Mouse (Mus musculus): ENCODE measurements at regions not wholly inside any gene's neighbourhood (a gene's known extent, or its start where the extent isn't known, plus 50 kb on each side); places are given as distances from the start of the nearest gene placed in this dataset.

GRCm38 (mm10) chr1:137865030-137865429, 310.5 kb downstream of the Ptprc start:
- no peak for DNase-seq (ENCODE audit: low spot score in 2 of 2)

GRCm38 (mm10) chr1:137863506-137863905, 312.0 kb downstream of the Ptprc start:
- no peak for DNase-seq (ENCODE audit: low spot score in 2 of 2)

GRCm38 (mm10) chr1:137852262-137852661, 323.2 kb downstream of the Ptprc start:
- no peak for DNase-seq (ENCODE audit: low spot score in 2 of 2)

GRCm38 (mm10) chr1:137847311-137847923, 328.1 kb downstream of the Ptprc start:
- peak in 1 of 2 experiments; percentile 7 for DNase-seq (ENCODE audit: low spot score in 2 of 2)

GRCm38 (mm10) chr1:137846857-137847256, 328.7 kb downstream of the Ptprc start:
- DNase-seq (ENCODE audit: low spot score in 2 of 2): no peak

GRCm38 (mm10) chr1:137840531-137840930, 335.0 kb downstream of the Ptprc start:
- no peak for DNase-seq (ENCODE audit: low spot score in 2 of 2)

GRCm38 (mm10) chr1:137839703-137840102, 335.8 kb downstream of the Ptprc start:
- DNase-seq (ENCODE audit: low spot score in 2 of 2): no peak

GRCm38 (mm10) chr1:137839263-137839662, 336.2 kb downstream of the Ptprc start:
- DNase-seq (ENCODE audit: low spot score in 2 of 2): no peak

- DNase-seq (ENCODE audit: low spot score in 2 of 2): no peak
These were observed 337.2 kb downstream of the Ptprc start for GRCm38 (mm10) chr1:137838357-137838756.

GRCm38 (mm10) chr1:137833535-137833934, 342.0 kb downstream of the Ptprc start:
- DNase-seq (ENCODE audit: low spot score in 2 of 2): no peak

GRCm38 (mm10) chr1:137831284-137831683, 344.2 kb downstream of the Ptprc start:
- no peak for DNase-seq (ENCODE audit: low spot score in 2 of 2)

GRCm38 (mm10) chr1:137827379-137827778, 348.1 kb downstream of the Ptprc start:
- DNase-seq (ENCODE audit: low spot score in 2 of 2): no peak

GRCm38 (mm10) chr1:137815401-137815888, 360.1 kb downstream of the Ptprc start:
- no peak for DNase-seq (ENCODE audit: low spot score in 2 of 2)

GRCm38 (mm10) chr1:137814556-137814955, 361.0 kb downstream of the Ptprc start:
- no peak for DNase-seq (ENCODE audit: low spot score in 2 of 2)

- no peak for DNase-seq (ENCODE audit: low spot score in 2 of 2)
These were observed 361.8 kb downstream of the Ptprc start for GRCm38 (mm10) chr1:137813716-137814115.

- no peak for DNase-seq (ENCODE audit: low spot score in 2 of 2)
These were observed 363.5 kb downstream of the Ptprc start for GRCm38 (mm10) chr1:137811981-137812380.

GRCm38 (mm10) chr1:137806742-137807141, 368.8 kb downstream of the Ptprc start:
- no peak for DNase-seq (ENCODE audit: low spot score in 2 of 2)

GRCm38 (mm10) chr1:137806252-137806651, 369.3 kb downstream of the Ptprc start:
- no peak for DNase-seq (ENCODE audit: low spot score in 2 of 2)

- DNase-seq (ENCODE audit: low spot score in 2 of 2): no peak
These were observed 373.4 kb downstream of the Ptprc start for GRCm38 (mm10) chr1:137802119-137802518.

- DNase-seq (ENCODE audit: low spot score in 2 of 2): no peak
These were observed 374.8 kb downstream of the Ptprc start for GRCm38 (mm10) chr1:137800752-137801151.

GRCm38 (mm10) chr1:137788789-137789188, 386.7 kb downstream of the Ptprc start:
- no peak for DNase-seq (ENCODE audit: low spot score in 2 of 2)

GRCm38 (mm10) chr1:137786653-137787052, 388.9 kb downstream of the Ptprc start:
- DNase-seq (ENCODE audit: low spot score in 2 of 2): no peak

GRCm38 (mm10) chr1:137774586-137774985, 400.9 kb downstream of the Ptprc start:
- DNase-seq (ENCODE audit: low spot score in 2 of 2): no peak

GRCm38 (mm10) chr1:137760797-137761196, 414.7 kb downstream of the Ptprc start:
- no peak for DNase-seq (ENCODE audit: low spot score in 2 of 2)
